Mouse (Mus musculus) forebrain, embryonic 12.5 days (tissue): ENCODE measurements around the gene Mcee. TPM values are rescaled to one million over a fixed set of nuclear protein-coding genes. Genes with fewer than 3 reads are reported as not detected.
A peak's percentile ranks its signal among the peaks of the same experiment; 100 is the strongest.

Experiments used
- ATAC-seq: fragments of 200-750 bp; cut with Nextera tagmentation; 2 replicates; pipeline ENCODE4 v1.8.0; 2017; ENCODE audit warnings: moderate TSS enrichment; ENCODE audit not compliant: low FRiP score
- H3K27ac ChIP-seq: fragments of 300-500 bp; sonication (generic); 2 replicates; pipeline ENCODE4 v1.5.1; 2016; ENCODE audit warnings: mild to moderate bottlenecking
- H3K27me3 ChIP-seq: fragments of 300-500 bp; sonication (generic); 2 replicates; pipeline ENCODE4 v1.6.1; 2016; ENCODE audit warnings: mild to moderate bottlenecking
- H3K36me3 ChIP-seq: fragments of 300-500 bp; sonication (generic); replicated peaks from 2 replicates; pipeline ENCODE4 v1.6.1; 2016; ENCODE audit warnings: mild to moderate bottlenecking
- H3K4me1 ChIP-seq: fragments of 300-500 bp; sonication (generic); 2 replicates; pipeline ENCODE4 v1.6.1; 2016
- H3K4me2 ChIP-seq: fragments of 300-500 bp; sonication (generic); 2 replicates; pipeline ENCODE4 v1.6.1; 2016; ENCODE audit warnings: mild to moderate bottlenecking, moderate library complexity
- H3K4me3 ChIP-seq: fragments of 300-500 bp; sonication (generic); replicated peaks from 2 replicates; pipeline ENCODE4 v1.5.1; 2016; ENCODE audit warnings: mild to moderate bottlenecking
- H3K9ac ChIP-seq: fragments of 300-500 bp; sonication (generic); 2 replicates; pipeline ENCODE4 v1.6.1; 2016; ENCODE audit warnings: mild to moderate bottlenecking
- H3K9me3 ChIP-seq: fragments of 300-500 bp; sonication (generic); 2 replicates; pipeline ENCODE4 v1.6.1; 2016
- WGBS: fragments of 180-500 bp; shearing (Covaris S2); methylation state at CpG from one replicate; pipeline ENCODE4 v1.1.7; 2016; 5-methylcytosine and 5-hydroxymethylcytosine counted together
- polyA plus RNA-seq: library from polyadenylated mRNA; unstranded; fragments of >200 nt; fragmentation: Nextera tagmentation; extraction: Ambion mirVana; gene quantifications from 2 replicates; pipeline ENCODE4 v1.2.1, GENCODE M21; 2016

Mcee gene
- 30.7 and 34.9 TPM in 2 replicates for polyA plus RNA-seq

DNA sequence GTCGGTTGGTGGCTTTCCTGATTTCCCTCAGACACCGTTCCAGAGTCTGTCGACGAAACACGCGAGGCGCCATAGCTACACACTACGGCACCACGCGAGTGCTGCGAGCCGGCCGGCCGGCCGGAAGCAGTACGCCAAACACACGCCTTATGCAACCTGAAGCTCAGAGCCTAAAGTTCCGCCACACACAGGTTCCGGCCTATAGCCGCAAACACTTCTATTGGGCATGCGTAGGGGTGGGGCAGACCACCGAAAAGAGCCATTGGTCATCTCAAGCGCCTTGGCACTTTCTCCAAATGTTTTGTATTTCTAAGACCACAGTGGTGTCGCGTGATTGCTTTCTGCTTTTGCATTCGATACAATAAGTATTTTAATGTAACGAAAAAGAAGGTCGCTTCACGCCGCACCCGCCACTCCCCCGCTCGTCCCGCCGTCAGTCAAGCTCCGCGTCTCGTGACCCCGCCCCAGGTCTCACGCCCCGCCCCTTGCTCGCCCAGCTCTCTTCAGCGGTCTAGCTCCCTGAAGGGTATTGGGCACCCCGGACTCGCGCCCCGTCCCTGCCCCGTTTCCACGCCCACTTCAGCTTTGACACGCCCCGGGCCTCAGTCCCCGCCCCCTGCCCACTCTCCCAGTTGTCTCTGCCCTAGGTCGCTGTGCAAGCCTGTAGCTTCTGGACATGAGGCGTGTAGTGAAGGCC, at the start of gene Mcee, which contains the start of gene Mphosph10:
Gene Mcee, plus strand, starts transcription at position 486 of the 697 bp plus-strand sequence.
Gene Mphosph10, minus strand, starts transcription at position 147 of the 697 bp plus-strand sequence.
- no peaks in the 10 kb centered on the region for H3K9me3 ChIP-seq
- H3K36me3 ChIP-seq = peaks cover 20% of the 10 kb centered on the region
- H3K9ac ChIP-seq = peak within 1 kb of the TSS; percentile 77
- H3K27ac ChIP-seq = peak within 1 kb of the TSS; percentile 75
- H3K4me2 ChIP-seq = peak within 1 kb of the TSS; percentile 95
- H3K4me1 ChIP-seq = peaks cover 24% of the 10 kb centered on the region
- peak; percentile 98 for ATAC-seq
- whole genome bisulfite sequencing = under 1% methylated on average over 54 of the region's 54 CpGs
- peak within 1 kb of the TSS; percentile 70 for H3K4me3 ChIP-seq
- no peaks in the 10 kb centered on the region for H3K27me3 ChIP-seq

GRCm38 (mm10) chr7:64347813-64348212, 44.6 kb upstream of the Mcee start:
- 84% methylated on average over 1 of the region's 1 CpGs for WGBS
- Histone ChIP-seq H3K36me3 (peaks cover 36% of the 10 kb centered on the region), H3K4me1 (0 out of 2 replicates have a peak, but pooled peaks cover 3% of the 10 kb centered on the region), H3K9ac (no peak overlapping the region), H3K27me3 (no peaks in the 10 kb centered on the region), H3K4me3 (no peak overlapping the region), H3K9me3 (no peaks in the 10 kb centered on the region), H3K27ac (no peak overlapping the region), H3K4me2 (no peak overlapping the region)
- ATAC-seq = no peak

DNA sequence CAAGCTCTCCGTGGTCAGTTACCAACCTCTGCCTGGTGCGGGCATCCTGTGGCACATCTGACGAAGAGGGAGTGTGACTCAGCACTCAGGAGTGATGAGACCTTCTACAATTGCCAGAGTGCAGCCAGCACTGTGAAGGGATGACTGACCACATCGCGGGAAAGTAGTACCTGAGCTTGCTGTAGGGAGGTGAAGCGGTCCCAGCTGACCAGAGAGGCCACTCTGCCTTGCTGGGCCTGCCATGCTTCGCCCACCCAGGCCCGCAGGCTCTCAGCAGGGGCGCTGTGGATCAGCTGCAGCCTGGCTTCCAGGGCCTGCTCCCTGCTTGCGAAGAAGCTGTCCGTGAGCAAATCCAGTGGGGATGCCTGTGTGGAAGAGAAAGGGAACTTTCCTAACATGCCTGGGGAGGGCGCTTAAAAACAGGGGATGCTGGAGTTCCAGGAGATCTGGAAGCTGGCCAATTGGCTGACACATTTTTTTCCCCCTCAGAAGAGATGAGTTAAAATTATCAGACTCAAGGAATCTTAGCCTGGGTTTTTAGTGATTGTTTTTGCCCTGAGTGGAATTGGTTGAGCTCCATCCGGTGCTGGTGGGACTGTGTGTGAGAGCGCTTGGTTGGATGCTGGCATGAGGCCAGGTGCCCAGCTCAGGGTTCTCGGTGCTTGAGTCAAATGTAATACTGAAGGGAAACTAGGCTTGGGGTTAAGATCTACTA, 43.1 kb upstream of the Mcee start:
- Histone ChIP-seq H3K4me3 (no peak overlapping the region), H3K9ac (no peak overlapping the region), H3K27ac (no peak overlapping the region), H3K9me3 (no peaks in the 10 kb centered on the region), H3K4me2 (no peak overlapping the region), H3K27me3 (no peaks in the 10 kb centered on the region), H3K4me1 (peaks cover 10% of the 10 kb centered on the region; the same call in 1 of the 2 replicates), H3K36me3 (peaks cover 46% of the 10 kb centered on the region)
- ATAC-seq = no peak
- 87% methylated on average over 15 of the region's 15 CpGs for WGBS

DNA sequence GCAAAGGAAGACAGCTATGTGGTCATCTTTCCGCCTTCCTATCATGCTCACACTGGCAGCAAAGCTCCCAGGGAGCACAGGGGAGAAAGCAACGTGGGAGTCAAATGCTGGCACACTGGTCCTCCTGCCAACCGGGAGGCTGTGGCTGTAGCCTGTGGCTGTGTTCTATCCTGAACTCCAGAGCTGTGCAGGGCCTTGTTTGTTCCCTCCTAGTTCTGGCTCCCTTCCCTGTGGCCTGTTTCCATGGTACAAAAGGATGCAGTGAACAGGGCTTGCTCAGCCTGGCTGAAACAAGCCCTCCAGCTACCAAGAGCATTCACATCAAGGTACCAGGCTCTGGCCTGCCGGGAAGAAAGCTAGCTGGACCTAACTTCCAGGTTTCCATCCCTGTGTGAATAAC, 41.3 kb upstream of the Mcee start:
- Histone ChIP-seq H3K36me3 (peaks cover 43% of the 10 kb centered on the region), H3K27me3 (no peaks in the 10 kb centered on the region), H3K9me3 (no peaks in the 10 kb centered on the region), H3K27ac (no peak overlapping the region), H3K4me1 (peaks cover 15% of the 10 kb centered on the region; the same call in 1 of the 2 replicates), H3K4me3 (no peak overlapping the region), H3K9ac (no peak overlapping the region), H3K4me2 (no peak overlapping the region)
- ATAC-seq = no peak
- 84% methylated on average over 4 of the region's 4 CpGs for WGBS

DNA sequence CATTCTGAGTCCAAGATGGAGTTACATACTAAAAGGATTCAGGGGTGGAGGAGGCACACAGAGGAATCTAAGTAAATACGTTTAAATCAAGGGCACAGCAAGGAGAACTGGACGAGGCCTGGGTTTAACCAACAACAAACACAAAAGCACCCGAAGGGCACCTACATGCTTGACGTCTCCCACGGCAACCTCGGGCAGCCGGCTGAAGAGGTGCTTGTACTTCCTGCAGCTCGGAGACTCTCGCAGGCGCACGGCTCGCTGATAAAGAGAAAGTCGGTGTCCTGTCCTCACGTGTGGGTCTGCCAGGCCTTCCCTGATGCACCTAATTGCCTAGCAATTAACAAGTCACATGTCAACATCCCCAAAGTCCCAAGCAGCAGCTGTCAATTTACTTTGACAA, 38.2 kb upstream of the Mcee start:
- whole genome bisulfite sequencing = 49% methylated on average over 14 of the region's 14 CpGs
- no peak for ATAC-seq
- Histone ChIP-seq H3K36me3 (peaks cover 51% of the 10 kb centered on the region), H3K27ac (no peak overlapping the region; the same call in 1 of the 2 replicates), H3K9ac (no peak overlapping the region), H3K4me3 (no peak overlapping the region), H3K27me3 (no peaks in the 10 kb centered on the region), H3K4me2 (no peak overlapping the region), H3K4me1 (peaks cover 15% of the 10 kb centered on the region; the same call in 1 of the 2 replicates), H3K9me3 (no peaks in the 10 kb centered on the region)

- no peak overlapping the region for H3K4me3 ChIP-seq
- H3K27ac ChIP-seq = no peak overlapping the region
- H3K4me1 ChIP-seq = peaks cover 12% of the 10 kb centered on the region; the same call in 1 of the 2 replicates
- 96% methylated on average over 5 of the region's 5 CpGs for WGBS
- H3K4me2 ChIP-seq = no peak overlapping the region
- no peak for ATAC-seq
- H3K9ac ChIP-seq = no peak overlapping the region
- no peaks in the 10 kb centered on the region for H3K27me3 ChIP-seq
- peaks cover 58% of the 10 kb centered on the region for H3K36me3 ChIP-seq
- H3K9me3 ChIP-seq = no peaks in the 10 kb centered on the region
Measured at GRCm38 (mm10) chr7:64356661-64357060, 35.7 kb upstream of the Mcee start.

DNA sequence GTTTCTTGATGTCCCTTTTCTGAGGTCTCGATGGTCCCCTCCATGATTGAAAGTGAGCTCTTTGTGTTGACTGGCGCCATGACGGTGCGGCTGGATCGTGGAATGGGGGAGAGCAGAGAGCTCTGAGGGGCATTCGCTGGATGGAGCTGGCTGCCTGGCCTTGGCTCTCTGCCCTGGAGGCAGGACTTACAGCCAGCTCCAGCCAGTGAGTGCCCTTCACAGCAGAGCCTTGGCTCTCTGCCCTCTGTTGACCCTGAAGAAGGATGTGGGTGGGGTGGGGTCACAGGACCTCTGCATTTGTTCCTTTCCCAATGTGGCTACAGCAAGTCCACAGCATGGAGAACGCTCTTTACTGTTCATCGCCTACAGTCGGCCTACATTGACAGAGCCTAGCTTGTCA, 35.0 kb upstream of the Mcee start:
- ATAC-seq = no peak
- 93% methylated on average over 9 of the region's 9 CpGs for WGBS
- peaks cover 12% of the 10 kb centered on the region; the same call in 1 of the 2 replicates for H3K4me1 ChIP-seq
- H3K4me2 ChIP-seq = no peak overlapping the region
- H3K4me3 ChIP-seq = no peak overlapping the region
- H3K9me3 ChIP-seq = no peaks in the 10 kb centered on the region
- no peak overlapping the region for H3K9ac ChIP-seq
- peaks cover 64% of the 10 kb centered on the region for H3K36me3 ChIP-seq
- H3K27ac ChIP-seq = no peak overlapping the region
- H3K27me3 ChIP-seq = no peaks in the 10 kb centered on the region

DNA sequence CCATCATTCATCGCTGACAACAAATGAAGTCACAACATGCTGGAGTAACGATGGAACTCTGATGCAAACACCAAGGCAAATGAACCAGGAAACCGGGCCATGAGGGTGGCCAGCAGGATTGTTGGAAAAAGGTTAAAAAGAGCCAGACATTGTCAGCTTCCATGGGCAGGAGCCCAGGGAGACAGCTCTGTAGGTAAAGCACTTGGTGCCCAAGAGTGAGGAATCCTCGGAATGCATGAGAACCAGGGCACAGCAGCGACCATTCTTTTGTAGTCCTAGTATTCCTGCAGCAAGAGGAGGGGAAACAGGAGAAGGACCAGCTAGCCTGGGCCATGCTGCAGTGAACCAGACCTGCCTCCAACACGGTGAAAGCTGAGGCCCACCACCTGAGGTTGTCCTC, 33.7 kb upstream of the Mcee start:
- Histone ChIP-seq H3K27ac (no peak overlapping the region), H3K4me2 (no peak overlapping the region), H3K9me3 (no peaks in the 10 kb centered on the region), H3K4me1 (peaks cover 12% of the 10 kb centered on the region; the same call in 1 of the 2 replicates), H3K27me3 (no peaks in the 10 kb centered on the region), H3K9ac (no peak overlapping the region), H3K36me3 (peaks cover 64% of the 10 kb centered on the region), H3K4me3 (no peak overlapping the region)
- ATAC-seq = no peak
- 88% methylated on average over 6 of the region's 6 CpGs for WGBS

GRCm38 (mm10) chr7:64359943-64360585, 32.3 kb upstream of the Mcee start:
- Histone ChIP-seq H3K9me3 (no peaks in the 10 kb centered on the region), H3K27me3 (no peaks in the 10 kb centered on the region), H3K36me3 (peaks cover 74% of the 10 kb centered on the region), H3K4me1 (no peaks in the 10 kb centered on the region), H3K27ac (no peak overlapping the region), H3K4me3 (no peak overlapping the region), H3K4me2 (no peak overlapping the region), H3K9ac (no peak overlapping the region)
- ATAC-seq = no peak
- 91% methylated on average over 20 of the region's 20 CpGs for WGBS

- no peak for ATAC-seq
- Histone ChIP-seq H3K36me3 (peaks cover 75% of the 10 kb centered on the region), H3K27ac (no peak overlapping the region), H3K27me3 (no peaks in the 10 kb centered on the region), H3K9me3 (no peaks in the 10 kb centered on the region), H3K4me2 (no peak overlapping the region), H3K9ac (no peak overlapping the region), H3K4me3 (no peak overlapping the region), H3K4me1 (no peaks in the 10 kb centered on the region)
- 71% methylated on average over 3 of the region's 3 CpGs for WGBS
Measured at GRCm38 (mm10) chr7:64360586-64360945, 31.8 kb upstream of the Mcee start.

- no peaks in the 10 kb centered on the region for H3K27me3 ChIP-seq
- no peak for ATAC-seq
- no peaks in the 10 kb centered on the region for H3K9me3 ChIP-seq
- H3K9ac ChIP-seq = no peak overlapping the region
- H3K4me1 ChIP-seq = no peaks in the 10 kb centered on the region
- no peak overlapping the region for H3K27ac ChIP-seq
- H3K4me3 ChIP-seq = no peak overlapping the region
- WGBS = 94% methylated on average over 5 of the region's 5 CpGs
- H3K4me2 ChIP-seq = no peak overlapping the region
- H3K36me3 ChIP-seq = peaks cover 74% of the 10 kb centered on the region
Measured at GRCm38 (mm10) chr7:64365863-64366262, 26.5 kb upstream of the Mcee start.

DNA sequence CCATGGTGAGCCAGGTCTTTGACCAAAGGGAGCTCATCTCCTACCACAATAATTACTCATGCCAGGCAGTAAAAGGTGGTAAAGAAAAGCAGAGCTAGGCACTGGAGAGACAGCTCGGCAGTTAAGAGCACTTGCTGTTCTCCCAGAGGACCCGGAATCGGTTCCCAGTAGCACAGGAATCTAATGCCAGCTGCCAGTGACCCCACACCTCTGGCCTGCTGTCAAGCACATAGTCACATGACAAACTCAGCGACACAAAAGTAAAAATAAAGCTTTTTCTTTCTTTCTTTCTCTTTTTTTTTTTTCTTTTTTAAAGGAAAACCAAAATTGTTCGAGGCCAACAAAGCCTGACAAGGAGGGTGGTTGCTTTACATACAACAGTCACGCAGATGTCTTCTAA, 22.6 kb upstream of the Mcee start:
- no peak for ATAC-seq
- peaks cover 39% of the 10 kb centered on the region for H3K36me3 ChIP-seq
- no peak overlapping the region for H3K9ac ChIP-seq
- peaks cover 9% of the 10 kb centered on the region for H3K4me1 ChIP-seq
- no peak overlapping the region for H3K27ac ChIP-seq
- no peaks in the 10 kb centered on the region for H3K27me3 ChIP-seq
- WGBS = 94% methylated on average over 6 of the region's 6 CpGs
- H3K9me3 ChIP-seq = no peaks in the 10 kb centered on the region
- no peak overlapping the region for H3K4me2 ChIP-seq
- H3K4me3 ChIP-seq = no peak overlapping the region
